Mouse (Mus musculus): ENCODE data around the gene Maip1.

The Maip1 gene

GRCm38 (mm10) chr1:57406187-57407151, at the start of gene Maip1, which contains the start of gene Tyw5:
Maip1 (plus strand) TSS chr1:57406328.
Tyw5 (minus strand) TSS chr1:57407101.
- DNase-seq: peak; percentile 69

- DNase-seq: no peak
These were observed 47.6 kb upstream of the Maip1 start for GRCm38 (mm10) chr1:57358546-57358945.

GRCm38 (mm10) chr1:57367446-57367845, 38.7 kb upstream of the Maip1 start:
- no peak for DNase-seq

- DNase-seq: no peak
These were observed 37.0 kb upstream of the Maip1 start for GRCm38 (mm10) chr1:57369111-57369510.

- DNase-seq: no peak
These were observed 35.7 kb upstream of the Maip1 start for GRCm38 (mm10) chr1:57370451-57370850.

- DNase-seq: no peak
These were observed 30.9 kb upstream of the Maip1 start for GRCm38 (mm10) chr1:57375276-57375675.

- no peak for DNase-seq
These were observed 29.3 kb upstream of the Maip1 start for GRCm38 (mm10) chr1:57376806-57377205.

GRCm38 (mm10) chr1:57377376-57378341, 28.5 kb upstream of the Maip1 start, which contains the start of gene 1700066M21Rik:
1700066M21Rik (plus strand) TSS chr1:57377620.
- DNase-seq: peak; percentile 94

GRCm38 (mm10) chr1:57386519-57386918, 19.6 kb upstream of the Maip1 start:
- DNase-seq: no peak

- peak; percentile 90 for DNase-seq
These were observed 18.3 kb upstream of the Maip1 start for GRCm38 (mm10) chr1:57387876-57388275.

GRCm38 (mm10) chr1:57388402-57389155, 17.5 kb upstream of the Maip1 start:
- no peak for DNase-seq

- no peak for DNase-seq
These were observed 14.9 kb upstream of the Maip1 start for GRCm38 (mm10) chr1:57390993-57391790.

- DNase-seq: no peak
These were observed 13.7 kb upstream of the Maip1 start for GRCm38 (mm10) chr1:57392417-57392816.

- no peak for DNase-seq
These were observed 12.1 kb upstream of the Maip1 start for GRCm38 (mm10) chr1:57394051-57394450.

- DNase-seq: no peak
These were observed 5.8 kb upstream of the Maip1 start for GRCm38 (mm10) chr1:57400321-57400720.

- DNase-seq: no peak
These were observed 5.3 kb upstream of the Maip1 start for GRCm38 (mm10) chr1:57400877-57401276.

- no peak for DNase-seq
These were observed 4.0 kb upstream of the Maip1 start for GRCm38 (mm10) chr1:57402116-57402515.

- DNase-seq: no peak
These were observed 2.9 kb downstream of the Maip1 start for GRCm38 (mm10) chr1:57408994-57409393.

GRCm38 (mm10) chr1:57413397-57413796, 7.3 kb downstream of the Maip1 start:
- DNase-seq: no peak

- DNase-seq: no peak
These were observed 17.6 kb downstream of the Maip1 start for GRCm38 (mm10) chr1:57423696-57424095.

Data from layer of hippocampus, adult 9-11 months (tissue).